Mouse (Mus musculus) adrenal gland, adult 10 weeks (tissue): Measurements from ENCODE around the gene Ofd1. TPM values are rescaled to one million over a fixed set of nuclear protein-coding genes. Genes with fewer than 3 reads are reported as not detected.

ENCODE experiments used
- polyA plus RNA-seq: library from polyadenylated mRNA; stranded (reverse); fragments of 350-450 nt; fragmentation: Illumina TruSeq; extraction: RNeasy Lipid Tissue Mini Kit (QIAGEN cat#74804); gene quantifications from one replicate; pipeline ENCODE4 v1.2.3, GENCODE M21; 2014; ENCODE audit warnings: low read depth, low replicate concordance

Ofd1 gene
- 17.4 TPM for polyA plus RNA-seq

GRCm38 (mm10) chrX:166440616-166441063 is at the start of gene Ofd1:
Gene Ofd1 (minus strand): TSS chrX:166440704.

GRCm38 (mm10) chrX:166479365-166479983 is 39.0 kb upstream of the Ofd1 start, which contains the start of gene Rab9:
Gene Rab9 (minus strand): TSS chrX:166479867.

GRCm38 (mm10) chrX:166440036-166440615 is 378 bp downstream of the Ofd1 start, which contains the start of gene Trappc2:
Gene Trappc2 (plus strand): TSS chrX:166440574.

Other genes starting within 250 kb of the Ofd1 start
- gene Gpm6b, start 201.8 kb downstream of the Ofd1 start, polyA plus RNA-seq, result 21.6 TPM
- 118 TPM for gene Trappc2, start 130 bp downstream of the Ofd1 start, polyA plus RNA-seq
- gene Rab9, start 39.2 kb upstream of the Ofd1 start, polyA plus RNA-seq, result 169 TPM
- 6.5 TPM for gene Tceanc, start 77.9 kb upstream of the Ofd1 start, polyA plus RNA-seq
- 25.0 TPM for gene Egfl6, start 145.0 kb upstream of the Ofd1 start, polyA plus RNA-seq